Mouse (Mus musculus) heart, embryonic 16.5 days (tissue): Measurements from ENCODE around the gene 9130230L23Rik. TPM values are rescaled to one million over a fixed set of nuclear protein-coding genes. Genes with fewer than 3 reads are reported as not detected.

Source experiments
- ATAC-seq: fragments of 200-750 bp; cut with Nextera tagmentation; replicated peaks from 2 replicates; pipeline ENCODE4 v1.8.0; 2017; ENCODE audit warnings: moderate number of reproducible peaks; ENCODE audit not compliant: insufficient read depth, low FRiP score; ENCODE audit errors: extremely low read depth
- H3K27ac ChIP-seq: fragments of 300-500 bp; sonication (generic); 2 replicates; pipeline ENCODE4 v1.5.1; 2014; ENCODE audit warnings: mild to moderate bottlenecking, low read length, control low read depth, moderate library complexity
- H3K27me3 ChIP-seq: fragments of 300-500 bp; sonication (generic); 2 replicates; pipeline ENCODE4 v1.6.1; 2014; ENCODE audit warnings: low read length, mixed read lengths; ENCODE audit not compliant: control insufficient read depth, insufficient read depth
- H3K36me3 ChIP-seq: fragments of 300-500 bp; sonication (generic); 2 replicates; pipeline ENCODE4 v1.6.1; 2014; ENCODE audit not compliant: control insufficient read depth, insufficient read depth
- H3K4me1 ChIP-seq: fragments of 300-500 bp; sonication (generic); 2 replicates; pipeline ENCODE4 v1.6.1; 2014; ENCODE audit warnings: low read length, mixed read lengths; ENCODE audit not compliant: control insufficient read depth, insufficient read depth
- H3K4me2 ChIP-seq: fragments of 300-500 bp; sonication (generic); 2 replicates; pipeline ENCODE4 v1.6.1; 2014; ENCODE audit warnings: low read depth, mild to moderate bottlenecking, control low read depth, low read length
- H3K4me3 ChIP-seq: fragments of 300-500 bp; sonication (generic); 2 replicates; pipeline ENCODE4 v1.5.1; 2014; ENCODE audit warnings: mild to moderate bottlenecking, control low read depth, low read length
- H3K9ac ChIP-seq: fragments of 300-500 bp; sonication (generic); 2 replicates; pipeline ENCODE4 v1.6.1; 2014; ENCODE audit warnings: low read length, control low read depth
- H3K9me3 ChIP-seq: fragments of 300-500 bp; sonication (generic); replicated peaks from 2 replicates; pipeline ENCODE4 v1.6.1; 2016; ENCODE audit warnings: low read length; ENCODE audit not compliant: control insufficient read depth
- WGBS: fragments of 180-500 bp; shearing (Covaris S2); extraction: QIAGEN DNeasy Blood & Tissue Kit; methylation state at CpG from one replicate; pipeline ENCODE4 v1.1.7; 2014; 5-methylcytosine and 5-hydroxymethylcytosine counted together
- polyA plus RNA-seq: library from polyadenylated mRNA; unstranded; fragments of >200 nt; fragmentation: Nextera tagmentation; extraction: Ambion mirVana; gene quantifications from 2 replicates; pipeline ENCODE4 v1.2.1, GENCODE M21; 2015

Gene 9130230L23Rik
- polyA plus RNA-seq = 0.22 and 0.30 TPM in 2 replicates

DNA sequence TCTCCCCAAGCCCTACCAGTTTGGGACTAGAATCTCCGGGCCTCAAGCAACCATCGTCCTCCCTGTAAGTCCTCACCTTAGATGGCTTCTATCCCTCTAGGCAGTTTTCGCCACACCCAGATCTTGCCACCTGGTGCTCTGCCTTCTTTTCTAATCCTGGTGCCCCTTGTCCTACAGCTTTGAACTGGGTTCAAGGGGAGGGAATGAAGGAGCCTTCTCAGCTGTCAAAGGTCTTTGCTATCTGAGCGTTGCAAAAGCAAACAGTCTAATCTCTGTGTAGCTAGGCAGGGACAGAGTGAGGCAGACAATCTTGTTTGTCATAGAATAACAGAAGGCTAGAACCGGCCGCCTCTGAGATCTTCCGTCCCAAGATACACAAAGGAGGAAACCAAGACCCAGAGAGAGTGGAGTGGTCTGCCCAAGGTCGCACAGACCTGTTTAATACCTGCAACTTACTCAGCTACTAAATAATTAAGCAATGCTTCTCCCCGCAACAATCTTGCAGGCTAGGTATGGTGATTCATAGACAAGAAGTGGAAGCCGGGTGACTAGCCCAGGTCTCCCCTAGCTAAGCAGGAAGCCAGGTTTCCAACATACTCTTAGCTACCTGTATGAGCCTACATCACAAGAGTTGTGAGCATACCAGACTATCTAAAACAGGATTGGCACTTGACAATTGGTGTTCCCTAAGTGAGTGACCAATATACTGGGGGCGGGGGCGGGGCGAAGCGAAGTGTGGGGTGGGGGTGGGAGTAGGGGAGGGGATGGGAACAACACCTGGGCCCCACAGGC is at the start of gene 9130230L23Rik:
Gene 9130230L23Rik (minus strand): TSS at position 152 of the 792 bp plus-strand sequence.
- H3K9me3 ChIP-seq = no peaks in the 10 kb centered on the region
- H3K9ac ChIP-seq = no peak within 1 kb of the TSS
- no peak within 1 kb of the TSS for H3K27ac ChIP-seq
- H3K4me1 ChIP-seq = no peaks in the 10 kb centered on the region
- H3K4me3 ChIP-seq = no peak within 1 kb of the TSS
- 39% methylated on average over 14 of the region's 14 CpGs for WGBS
- no peak within 1 kb of the TSS; the same call in 1 of the 2 replicates for H3K4me2 ChIP-seq
- H3K27me3 ChIP-seq = no peaks in the 10 kb centered on the region
- no peak for ATAC-seq
- no peaks in the 10 kb centered on the region for H3K36me3 ChIP-seq

DNA sequence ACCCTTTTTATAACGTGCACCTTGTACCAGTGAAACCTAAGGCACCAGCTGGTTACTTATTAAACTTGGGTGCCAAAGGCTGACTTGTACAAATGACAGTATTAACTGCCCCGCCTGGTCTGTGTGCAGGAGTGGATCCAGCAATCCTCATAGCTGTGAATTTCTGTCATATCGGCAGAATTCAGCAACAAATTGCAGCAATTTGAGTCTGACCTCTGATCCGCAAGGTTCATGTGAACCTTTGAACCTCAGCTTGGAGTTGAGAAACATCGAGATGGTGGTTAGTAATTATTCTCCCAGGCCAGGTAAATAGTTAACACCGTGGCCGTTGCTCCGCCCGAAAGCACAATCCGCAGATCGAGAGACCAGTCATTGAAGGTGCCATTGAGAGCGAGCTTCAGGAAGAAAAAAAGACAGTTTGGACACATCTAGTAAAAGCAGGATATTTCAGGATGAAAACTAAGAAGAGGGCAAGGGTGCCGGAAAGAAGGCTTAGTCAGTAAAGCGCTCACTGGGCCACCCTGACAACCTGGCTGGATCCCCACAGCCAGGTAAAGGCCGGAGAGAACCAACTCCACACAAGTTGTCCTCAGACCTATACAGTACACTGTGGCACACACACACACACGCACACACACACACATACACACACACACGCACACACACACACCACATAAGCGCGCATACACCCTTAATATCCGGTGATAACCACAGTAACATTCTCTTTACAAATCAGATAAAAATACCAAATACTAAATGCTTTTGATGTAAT is 48.9 kb upstream of the 9130230L23Rik start:
- Histone ChIP-seq H3K4me2 (no peak overlapping the region), H3K4me3 (no peak overlapping the region), H3K9me3 (no peaks in the 10 kb centered on the region), H3K27ac (no peak overlapping the region), H3K27me3 (no peaks in the 10 kb centered on the region), H3K4me1 (no peaks in the 10 kb centered on the region), H3K36me3 (no peaks in the 10 kb centered on the region), H3K9ac (no peak overlapping the region)
- WGBS = 85% methylated on average over 20 of the region's 20 CpGs
- no peak for ATAC-seq

DNA sequence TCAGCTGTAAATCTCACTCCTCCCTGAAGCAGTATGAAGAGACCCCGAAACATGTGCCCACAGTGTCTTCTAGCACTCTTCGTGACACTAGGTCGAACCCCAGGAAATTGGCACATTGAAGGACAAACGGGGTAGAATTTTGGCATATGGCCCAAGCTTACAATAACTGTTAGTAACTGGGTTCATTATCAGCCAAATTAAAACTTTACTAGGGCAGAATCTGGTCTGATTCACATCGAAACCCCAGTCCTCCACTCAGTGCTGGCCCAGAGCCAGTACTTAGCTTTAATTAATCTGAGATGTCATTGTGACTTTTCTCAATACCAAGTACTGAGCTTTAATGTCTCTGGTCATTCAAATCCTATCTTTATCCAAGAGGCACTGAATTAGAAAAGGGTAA is 46.8 kb upstream of the 9130230L23Rik start:
- Histone ChIP-seq H3K27me3 (no peaks in the 10 kb centered on the region), H3K4me1 (no peaks in the 10 kb centered on the region), H3K9me3 (no peaks in the 10 kb centered on the region), H3K27ac (no peak overlapping the region), H3K4me2 (no peak overlapping the region), H3K36me3 (no peaks in the 10 kb centered on the region), H3K4me3 (no peak overlapping the region), H3K9ac (no peak overlapping the region)
- WGBS = 79% methylated on average over 5 of the region's 5 CpGs
- ATAC-seq = no peak

DNA sequence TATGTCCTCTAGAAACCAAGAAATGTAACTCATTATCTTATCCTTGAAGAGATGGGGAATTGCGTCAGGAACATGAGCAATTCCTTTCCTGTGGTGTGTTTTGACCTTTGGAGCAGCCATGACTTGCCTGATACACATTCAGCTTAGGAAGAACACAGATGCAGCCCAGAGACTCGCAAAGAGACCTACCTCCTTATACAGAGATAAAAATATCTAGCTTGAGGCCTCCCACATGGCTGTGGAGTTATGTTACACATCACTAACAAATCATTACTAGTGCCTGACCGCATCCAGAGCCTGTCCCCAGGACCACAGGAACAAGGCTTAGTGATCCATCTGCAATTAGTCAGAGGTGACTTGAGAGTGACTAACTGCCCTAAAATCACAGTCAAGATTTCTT is 42.3 kb upstream of the 9130230L23Rik start:
- Histone ChIP-seq H3K4me1 (no peaks in the 10 kb centered on the region), H3K9ac (no peak overlapping the region), H3K4me2 (no peak overlapping the region), H3K36me3 (no peaks in the 10 kb centered on the region), H3K27ac (no peak overlapping the region), H3K27me3 (no peaks in the 10 kb centered on the region), H3K9me3 (no peaks in the 10 kb centered on the region), H3K4me3 (no peak overlapping the region)
- ATAC-seq = no peak
- WGBS = 44% methylated on average over 3 of the region's 3 CpGs

DNA sequence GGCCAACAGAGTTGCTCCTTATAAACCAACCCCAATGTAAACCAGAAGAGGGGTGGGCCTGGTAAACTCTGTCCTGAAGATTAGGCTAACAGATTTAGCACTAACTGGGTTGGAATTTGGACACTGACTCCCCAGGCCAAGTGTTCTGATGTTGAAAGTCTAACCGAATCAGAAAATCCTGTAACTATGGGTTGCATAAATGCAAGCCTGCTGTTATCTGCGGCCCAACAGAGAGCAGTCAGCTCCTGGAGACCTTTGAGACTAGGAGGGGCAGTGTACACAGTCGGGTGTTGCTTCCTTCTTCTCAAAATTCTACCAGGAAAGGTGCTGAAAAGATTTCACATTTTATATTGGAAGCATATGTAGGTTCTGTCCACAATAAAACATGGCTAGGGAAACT is 39.8 kb upstream of the 9130230L23Rik start:
- Histone ChIP-seq H3K4me1 (no peaks in the 10 kb centered on the region), H3K9ac (no peak overlapping the region), H3K27me3 (no peaks in the 10 kb centered on the region), H3K27ac (no peak overlapping the region), H3K4me2 (no peak overlapping the region), H3K36me3 (no peaks in the 10 kb centered on the region), H3K9me3 (no peaks in the 10 kb centered on the region), H3K4me3 (no peak overlapping the region)
- WGBS = 67% methylated on average over 3 of the region's 3 CpGs
- no peak for ATAC-seq

DNA sequence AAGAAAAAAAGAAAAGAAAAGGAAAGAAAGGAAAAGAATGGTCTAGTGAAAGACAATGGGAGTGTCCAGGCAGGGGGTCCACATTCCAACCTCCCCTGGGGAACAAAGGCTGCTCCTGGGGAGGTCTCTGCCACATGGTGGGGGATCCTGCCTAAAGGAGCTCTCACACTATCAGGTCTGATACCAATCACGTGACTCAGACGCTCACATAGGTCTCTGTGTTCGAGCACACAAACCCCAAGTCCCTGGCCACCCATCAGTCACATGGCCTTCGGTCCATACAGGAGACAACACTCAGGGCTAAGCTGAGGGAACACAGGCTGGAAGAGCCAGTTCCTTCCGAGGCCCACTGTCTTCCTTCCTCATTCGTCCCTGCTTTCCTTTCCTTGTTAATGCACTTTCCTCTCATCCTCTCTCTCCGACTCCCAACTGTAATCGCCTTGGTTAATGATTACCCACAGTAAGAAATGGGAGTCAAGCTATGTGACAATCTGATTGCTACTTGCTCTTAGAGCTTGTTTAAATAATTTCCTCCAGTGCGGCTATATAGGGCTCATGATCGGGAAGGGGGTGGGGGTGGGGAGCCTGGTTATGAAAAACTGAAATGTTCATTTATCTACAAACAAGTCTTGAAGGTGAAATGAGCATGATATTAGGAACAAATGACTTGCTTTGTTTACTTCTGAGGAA is 38.7 kb upstream of the 9130230L23Rik start:
- no peak for ATAC-seq
- Histone ChIP-seq H3K27me3 (no peaks in the 10 kb centered on the region), H3K4me1 (no peaks in the 10 kb centered on the region), H3K4me2 (no peak overlapping the region), H3K4me3 (no peak overlapping the region), H3K36me3 (no peaks in the 10 kb centered on the region), H3K9ac (no peak overlapping the region), H3K27ac (no peak overlapping the region), H3K9me3 (no peaks in the 10 kb centered on the region)
- WGBS = 64% methylated on average over 10 of the region's 10 CpGs

DNA sequence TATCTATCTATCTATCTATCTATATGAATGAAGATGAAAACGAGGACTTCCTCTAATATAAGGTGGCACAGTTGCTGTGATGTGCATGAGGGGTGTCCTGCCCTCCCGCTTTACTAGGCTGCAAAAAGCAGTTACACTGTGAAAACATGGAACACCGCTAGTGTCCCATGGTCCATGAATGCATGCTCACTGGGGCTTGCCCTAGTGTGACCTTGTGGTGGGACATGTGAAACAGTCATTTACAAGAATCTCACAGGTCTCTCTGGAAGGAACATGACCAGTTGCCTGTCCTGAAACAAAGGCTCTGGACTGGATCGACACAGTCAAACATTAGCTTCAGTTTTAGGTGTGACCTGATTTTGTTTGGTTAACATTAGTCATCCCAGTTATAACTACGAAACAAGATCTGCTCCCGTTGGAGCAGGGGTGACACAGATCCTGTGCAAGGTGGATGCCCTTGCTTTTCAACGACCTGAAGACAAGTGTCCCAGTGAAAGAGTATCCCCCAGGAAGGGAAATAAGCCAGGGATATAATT is 36.7 kb upstream of the 9130230L23Rik start:
- H3K4me2 ChIP-seq = no peak overlapping the region
- no peak overlapping the region for H3K4me3 ChIP-seq
- no peak overlapping the region for H3K27ac ChIP-seq
- no peak overlapping the region for H3K9ac ChIP-seq
- no peaks in the 10 kb centered on the region for H3K9me3 ChIP-seq
- ATAC-seq = no peak
- H3K27me3 ChIP-seq = no peaks in the 10 kb centered on the region
- no peaks in the 10 kb centered on the region for H3K36me3 ChIP-seq
- WGBS = 76% methylated on average over 7 of the region's 7 CpGs
- no peaks in the 10 kb centered on the region for H3K4me1 ChIP-seq

DNA sequence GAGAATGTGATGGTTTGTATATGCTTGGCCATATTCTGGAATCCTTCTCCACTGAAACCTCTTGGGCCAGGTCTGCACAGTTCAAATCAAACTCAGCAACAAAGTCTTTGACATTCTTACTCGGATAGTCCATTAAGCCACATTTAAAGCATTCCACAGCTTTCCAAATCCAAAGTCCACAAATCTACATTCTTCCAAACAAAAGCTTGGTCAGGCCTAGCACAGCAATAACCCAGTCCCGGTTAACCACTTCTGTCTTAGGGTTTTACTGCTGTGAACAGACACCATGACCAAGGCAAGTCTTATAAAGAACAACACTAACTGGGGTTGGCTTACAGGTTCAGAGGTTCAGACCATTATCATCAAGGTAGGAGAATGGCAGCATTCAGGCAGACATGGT is 35.7 kb upstream of the 9130230L23Rik start:
- 87% methylated on average over 2 of the region's 2 CpGs for WGBS
- Histone ChIP-seq H3K4me1 (no peaks in the 10 kb centered on the region), H3K4me3 (no peak overlapping the region), H3K27ac (no peak overlapping the region), H3K9me3 (no peaks in the 10 kb centered on the region), H3K4me2 (no peak overlapping the region), H3K36me3 (no peaks in the 10 kb centered on the region), H3K27me3 (no peaks in the 10 kb centered on the region), H3K9ac (no peak overlapping the region)
- ATAC-seq = no peak
